Mouse (Mus musculus) spleen, embryonic (tissue): ENCODE results near the gene Adgra1.

Source experiments
- CTCF ChIA-PET: fragments of 350-600 bp; sonication (Branson Sonifier 250); formaldehyde crosslinking; loops from one replicate; lab custom pipeline; 2022; lab: Charles Lee

Gene Adgra1

DNA sequence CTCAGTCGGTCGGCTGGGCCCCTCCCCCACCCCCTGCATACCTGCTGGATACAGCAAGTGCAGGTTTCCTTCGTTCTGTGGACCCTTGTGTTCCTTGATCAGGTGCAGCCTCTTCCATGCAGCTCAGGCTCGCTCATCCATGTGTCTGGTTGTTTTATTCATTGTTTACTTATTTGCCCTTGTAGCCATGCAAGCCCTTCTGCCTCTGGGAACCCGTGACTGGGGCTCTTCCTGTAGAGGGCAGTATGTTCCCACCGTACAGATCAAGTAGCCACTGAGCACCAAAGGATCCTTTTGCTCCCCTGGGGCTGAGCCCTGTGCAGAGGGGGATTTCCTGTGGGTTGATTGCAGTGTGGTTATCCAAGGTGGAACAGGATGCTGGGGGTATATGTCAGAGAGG, 71.7 kb downstream of the Adgra1 start:
- CTCF ChIA-PET = no interaction called here

DNA sequence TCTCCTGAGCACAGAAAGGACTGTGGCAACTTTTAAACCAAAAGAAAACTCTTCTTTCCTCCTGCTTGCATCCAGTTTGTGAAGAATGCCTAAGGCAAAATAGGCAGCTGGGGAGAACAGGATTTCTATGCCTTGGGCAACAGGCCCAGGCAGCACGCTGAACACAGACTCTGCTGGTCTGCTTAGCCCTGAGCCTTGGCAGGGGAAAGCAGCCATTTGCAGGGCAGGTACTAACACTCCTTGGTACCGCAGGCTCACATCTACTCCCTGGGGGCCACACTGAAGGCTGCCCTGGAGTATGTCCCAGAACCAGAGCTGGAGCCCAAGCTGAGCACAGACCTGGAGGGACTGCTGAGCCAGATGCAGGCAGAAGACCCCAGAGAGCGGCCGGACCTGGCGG, 74.2 kb downstream of the Adgra1 start:
- CTCF ChIA-PET = no interaction called here

GRCm38 (mm10) chr7:139909469-139909868, 75.5 kb downstream of the Adgra1 start:
- CTCF ChIA-PET = no interaction called here

DNA sequence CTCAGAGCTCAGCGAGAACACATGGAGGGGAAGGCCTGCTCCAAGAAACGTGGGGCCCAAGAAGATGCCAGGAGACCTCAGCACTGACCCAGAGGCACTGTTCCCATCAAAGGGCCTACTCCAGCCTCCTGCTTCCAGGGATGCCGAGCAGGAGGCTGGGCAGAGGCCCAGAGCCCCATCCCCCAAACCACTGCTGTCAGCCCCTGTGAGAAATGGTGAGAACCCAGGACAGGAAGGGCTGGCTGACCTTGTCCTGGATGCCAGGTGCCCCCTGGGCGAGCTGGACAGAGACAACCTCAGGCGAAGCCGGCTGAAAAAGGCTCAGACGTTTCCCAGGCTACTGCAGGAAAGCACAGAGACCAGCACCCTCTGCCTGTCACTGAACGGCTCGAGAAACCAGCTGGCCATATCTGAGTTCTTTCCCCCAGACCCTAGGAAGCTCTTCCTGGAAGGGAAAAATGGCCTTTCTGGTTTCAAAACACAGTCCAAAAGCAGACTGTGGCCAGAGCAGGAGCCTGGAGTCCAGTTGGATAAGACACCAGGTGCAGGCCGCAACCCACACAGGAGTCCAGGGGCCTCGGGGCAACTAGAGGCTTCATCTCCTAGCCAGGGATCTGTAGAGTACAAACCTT, 76.3 kb downstream of the Adgra1 start:
- CTCF ChIA-PET = no interaction called here

DNA sequence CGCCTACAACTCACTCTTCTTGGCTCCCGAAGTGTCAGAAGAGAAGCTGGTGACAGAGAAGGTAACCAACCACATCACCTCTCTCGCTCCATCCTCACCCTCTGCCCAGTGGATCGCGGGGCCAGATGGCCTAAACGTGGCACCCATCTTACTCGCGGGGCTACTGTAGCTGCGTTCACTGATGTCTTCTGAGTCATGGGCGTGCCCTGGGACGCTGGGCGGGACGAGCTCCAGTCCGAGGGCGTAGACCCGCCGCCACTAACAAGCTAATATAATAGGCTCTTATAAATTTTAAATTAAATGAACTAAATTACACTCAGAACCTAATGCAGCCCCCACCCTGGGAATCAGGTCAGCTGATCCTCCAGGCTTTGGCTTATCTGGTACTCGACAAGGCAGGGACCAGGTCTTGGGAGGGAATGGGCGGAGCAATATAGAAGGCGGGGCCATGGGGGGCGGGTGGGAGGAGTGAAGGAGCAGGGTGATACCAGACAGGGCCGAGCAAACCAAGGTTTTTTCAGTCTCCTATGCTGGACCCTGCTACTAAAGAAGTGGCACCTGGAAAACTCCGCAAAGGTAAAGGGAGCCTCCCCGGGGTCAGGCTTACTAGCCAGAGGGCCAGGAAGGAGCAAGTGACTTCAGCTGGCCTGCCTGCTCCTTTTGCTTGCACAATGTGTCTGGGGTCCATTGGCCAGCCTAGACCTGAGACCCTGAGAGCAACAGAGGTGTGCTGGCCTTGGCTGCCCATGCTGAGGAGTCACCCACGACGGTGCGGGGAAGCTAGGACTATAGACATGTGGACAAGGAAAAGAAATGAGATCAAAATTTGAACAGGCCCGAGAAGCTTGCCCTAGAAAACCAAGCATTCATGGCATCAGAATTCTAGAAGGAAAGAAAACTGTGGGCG, 80.4 kb downstream of the Adgra1 start:
- CTCF ChIA-PET = interaction anchor here (0.7 kb wide), 1 partner anchor 26 kb away, joined by 3 read pairs; no protein-coding TSS in a partner anchor

DNA sequence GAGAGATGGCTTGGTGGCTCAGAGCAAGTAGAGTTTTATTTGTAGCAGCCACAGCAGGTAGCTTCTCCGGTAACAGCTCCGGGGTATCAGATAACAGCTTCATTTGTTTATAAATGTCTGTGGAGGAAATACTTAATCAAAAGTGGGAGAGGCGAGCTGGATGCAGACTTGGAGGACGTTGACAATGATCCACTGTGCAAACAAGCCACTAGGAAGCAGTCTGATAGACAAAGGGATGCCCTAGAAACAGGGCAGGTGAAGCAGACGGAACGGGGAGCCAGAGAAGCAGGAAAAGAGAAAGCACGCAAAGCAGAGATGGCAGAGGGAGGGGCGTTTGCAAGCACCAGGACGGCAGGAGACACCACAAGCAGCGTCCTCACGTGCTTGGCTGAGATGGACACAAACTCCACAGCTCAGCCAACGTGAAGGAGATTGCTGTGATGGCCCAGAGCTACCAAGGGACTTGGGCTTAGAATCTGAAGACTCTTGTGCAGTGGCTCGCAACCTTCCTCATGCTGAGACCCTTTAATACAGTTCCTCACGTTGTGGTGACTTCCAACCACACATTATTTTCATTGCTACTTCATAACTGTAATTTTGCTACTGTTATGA, 81.8 kb downstream of the Adgra1 start:
- CTCF ChIA-PET = no interaction called here

DNA sequence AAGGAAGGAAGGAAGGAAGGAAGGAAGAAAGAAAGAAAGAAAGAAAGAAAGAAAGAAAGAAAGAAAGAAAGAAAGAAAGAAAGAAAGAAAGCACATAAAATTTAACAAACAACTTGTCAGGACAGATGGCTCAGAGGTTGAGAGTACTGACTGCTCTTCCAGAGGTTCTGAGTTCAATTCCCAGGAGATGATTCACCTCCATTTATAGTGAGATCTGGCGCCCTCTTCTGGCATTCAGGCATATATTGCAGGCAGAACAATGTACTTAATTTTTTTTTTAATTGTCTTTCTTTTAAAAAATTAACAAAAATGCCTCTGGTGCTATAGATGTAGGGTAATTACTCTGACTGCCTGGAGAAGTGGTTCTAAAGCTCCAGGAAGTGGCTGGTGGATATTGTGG, 82.4 kb downstream of the Adgra1 start:
- CTCF ChIA-PET = no interaction called here

GRCm38 (mm10) chr7:139918262-139918661, 84.3 kb downstream of the Adgra1 start:
- CTCF ChIA-PET = no interaction called here
